Mouse (Mus musculus) hindbrain, postnatal 0 days (tissue): ENCODE measurements around the gene Lsm4. TPM values are rescaled to one million over a fixed set of nuclear protein-coding genes. Genes with fewer than 3 reads are reported as not detected.

ENCODE experiments used
- ATAC-seq: fragments of 200-750 bp; cut with Nextera tagmentation; 2 replicates; pipeline ENCODE4 v1.8.0; 2017; ENCODE audit warnings: mild to moderate bottlenecking, moderate TSS enrichment, moderate library complexity
- DNase-seq: peaks from one replicate; pipeline ENCODE4 v3.0.0-alpha.2; 2015; ENCODE audit warnings: low spot score
- H3K27ac ChIP-seq: fragments of 300-500 bp; sonication (generic); 2 replicates; pipeline ENCODE4 v1.5.1; 2014; ENCODE audit warnings: mild to moderate bottlenecking
- H3K27me3 ChIP-seq: fragments of 300-500 bp; sonication (generic); 2 replicates; pipeline ENCODE4 v1.6.1; 2014; ENCODE audit warnings: low read length, mixed read lengths; ENCODE audit not compliant: insufficient read depth
- H3K36me3 ChIP-seq: fragments of 300-500 bp; sonication (generic); 2 replicates; pipeline ENCODE4 v1.6.1; 2014; ENCODE audit warnings: low read length, mixed read lengths; ENCODE audit not compliant: insufficient read depth
- H3K4me1 ChIP-seq: fragments of 300-500 bp; sonication (generic); 2 replicates; pipeline ENCODE4 v1.6.1; 2014; ENCODE audit warnings: antibody characterized with exemption, low read length, mixed read lengths; ENCODE audit not compliant: insufficient read depth
- H3K4me2 ChIP-seq: fragments of 300-500 bp; sonication (generic); 2 replicates; pipeline ENCODE4 v1.6.1; 2014; ENCODE audit warnings: low read depth, mild to moderate bottlenecking, low read length, moderate library complexity, mixed read lengths
- H3K4me3 ChIP-seq: fragments of 300-500 bp; sonication (generic); 2 replicates; pipeline ENCODE4 v1.5.1; 2014; ENCODE audit warnings: low read length
- H3K9ac ChIP-seq: fragments of 300-500 bp; sonication (generic); replicated peaks from 2 replicates; pipeline ENCODE4 v1.6.1; 2014; ENCODE audit warnings: mild to moderate bottlenecking, low read length, moderate library complexity, mixed read lengths
- H3K9me3 ChIP-seq: fragments of 300-500 bp; sonication (generic); 2 replicates; pipeline ENCODE4 v1.6.1; 2016; ENCODE audit warnings: low read length, mixed read lengths
- CTCF ChIP-seq: IDR thresholded peaks from 2 replicates; pipeline ENCODE4 v1.5.1; 2016; ENCODE audit warnings: antibody characterized with exemption, control low read depth, low read depth
- WGBS: fragments of 180-500 bp; shearing (Covaris S2); extraction: QIAGEN DNeasy Blood & Tissue Kit; methylation state at CpG from one replicate; pipeline ENCODE4 v1.1.7; 2014; 5-methylcytosine and 5-hydroxymethylcytosine counted together
- polyA plus RNA-seq: library from polyadenylated mRNA; unstranded; fragments of >200 nt; fragmentation: Nextera tagmentation; extraction: Ambion mirVana; gene quantifications from 2 replicates; pipeline ENCODE4 v1.2.1, GENCODE M21; 2015
- total RNA-seq: library from RNA; depleted of rRNA; stranded (reverse); fragments of >200 nt; gene quantifications from 2 replicates; pipeline ENCODE4 v1.2.3, GENCODE M21; 2014

The Lsm4 gene
- total and polyA plus RNA-seq, 2 experiments from 2014 or later, result 188 to 301 TPM

GRCm38 (mm10) chr8:70655469-70655868, 17.6 kb upstream of the Lsm4 start:
- ATAC-seq (no peak), DNase-seq (no peak)
- TF ChIP-seq CTCF, result no peak
- Histone ChIP-seq H3K4me1 (peaks cover 10% of the 10 kb centered on the region; the same call in 1 of the 2 replicates), H3K9ac (no peak overlapping the region), H3K4me2 (no peak overlapping the region), H3K4me3 (no peak overlapping the region), H3K36me3 (peaks cover 26% of the 10 kb centered on the region), H3K27me3 (no peaks in the 10 kb centered on the region), H3K9me3 (no peaks in the 10 kb centered on the region), H3K27ac (peak overlapping the region; percentile 77)
- 22% methylated on average over 2 of the region's 2 CpGs for WGBS

- Histone ChIP-seq H3K36me3 (peaks cover 22% of the 10 kb centered on the region), H3K4me2 (no peak overlapping the region), H3K4me3 (no peak overlapping the region), H3K9ac (no peak overlapping the region), H3K9me3 (no peaks in the 10 kb centered on the region), H3K4me1 (peaks cover 10% of the 10 kb centered on the region; the same call in 1 of the 2 replicates), H3K27me3 (no peaks in the 10 kb centered on the region), H3K27ac (peak overlapping the region; percentile 77)
- ATAC-seq (peak; percentile 41), DNase-seq (peak; percentile 58)
- WGBS, result 18% methylated on average over 13 of the region's 13 CpGs
- TF ChIP-seq CTCF, result no peak
Measured at GRCm38 (mm10) chr8:70656193-70656790, 16.8 kb upstream of the Lsm4 start.

GRCm38 (mm10) chr8:70657214-70657613, 15.8 kb upstream of the Lsm4 start:
- H3K27ac ChIP-seq, result peak overlapping the region; percentile 77

GRCm38 (mm10) chr8:70657739-70658138, 15.3 kb upstream of the Lsm4 start:
- no peak for ATAC-seq
- no peak overlapping the region for H3K9ac ChIP-seq
- H3K36me3 ChIP-seq, result peaks cover 16% of the 10 kb centered on the region
- DNase-seq, result no peak
- H3K27ac ChIP-seq, result peak overlapping the region; percentile 77; the same call in 1 of the 2 replicates
- 25% methylated on average over 2 of the region's 2 CpGs for WGBS
- TF ChIP-seq CTCF, result no peak
- H3K4me3 ChIP-seq, result 0 out of 2 replicates have a peak overlapping the region, but pooled peaks have one; percentile 71
- H3K9me3 ChIP-seq, result no peaks in the 10 kb centered on the region
- H3K27me3 ChIP-seq, result no peaks in the 10 kb centered on the region
- peaks cover 10% of the 10 kb centered on the region; the same call in 1 of the 2 replicates for H3K4me1 ChIP-seq
- H3K4me2 ChIP-seq, result peak overlapping the region; percentile 81

More at GRCm38 (mm10) chr8:70657214-70657613, 15.8 kb upstream of the Lsm4 start:
- no peaks in the 10 kb centered on the region for H3K27me3 ChIP-seq
- peaks cover 17% of the 10 kb centered on the region for H3K36me3 ChIP-seq
- DNase-seq (no peak), ATAC-seq (no peak)
- H3K9me3 ChIP-seq, result no peaks in the 10 kb centered on the region
- H3K9ac ChIP-seq, result no peak overlapping the region
- no peak overlapping the region; the same call in 1 of the 2 replicates for H3K4me2 ChIP-seq
- H3K4me1 ChIP-seq, result peaks cover 10% of the 10 kb centered on the region; the same call in 1 of the 2 replicates
- 91% methylated on average over 3 of the region's 3 CpGs for WGBS
- H3K4me3 ChIP-seq, result no peak overlapping the region
- TF ChIP-seq CTCF, result no peak

GRCm38 (mm10) chr8:70658897-70659603, 14.0 kb upstream of the Lsm4 start:
- Histone ChIP-seq H3K4me2 (peak overlapping the region; percentile 81), H3K4me3 (peak overlapping the region; percentile 71), H3K27ac (peak overlapping the region; percentile 45; the same call in 1 of the 2 replicates), H3K27me3 (no peaks in the 10 kb centered on the region), H3K4me1 (peaks cover 10% of the 10 kb centered on the region; the same call in 1 of the 2 replicates), H3K36me3 (peaks cover 16% of the 10 kb centered on the region), H3K9me3 (no peaks in the 10 kb centered on the region), H3K9ac (peak overlapping the region; percentile 67)
- ATAC-seq (peak; percentile 42), DNase-seq (no peak)
- TF ChIP-seq CTCF, result no peak
- WGBS, result under 1% methylated on average over 31 of the region's 31 CpGs

GRCm38 (mm10) chr8:70659604-70660272, 13.3 kb upstream of the Lsm4 start:
- H3K27me3 ChIP-seq, result no peaks in the 10 kb centered on the region
- peak overlapping the region; percentile 71 for H3K4me3 ChIP-seq
- ATAC-seq (peak; percentile 89), DNase-seq (peak; percentile 87)
- H3K4me1 ChIP-seq, result peaks cover 10% of the 10 kb centered on the region; the same call in 1 of the 2 replicates
- peak overlapping the region; percentile 48; the same call in 1 of the 2 replicates for H3K27ac ChIP-seq
- TF ChIP-seq CTCF, result no peak
- peak overlapping the region; percentile 81 for H3K4me2 ChIP-seq
- peak overlapping the region; percentile 67 for H3K9ac ChIP-seq
- under 1% methylated on average over 41 of the region's 44 CpGs for WGBS
- peaks cover 16% of the 10 kb centered on the region for H3K36me3 ChIP-seq
- H3K9me3 ChIP-seq, result no peaks in the 10 kb centered on the region
